Mouse (Mus musculus) forebrain, postnatal 0 days (tissue): ENCODE results near the gene Hoxa10. TPM values are rescaled to one million over a fixed set of nuclear protein-coding genes. Genes with fewer than 3 reads are reported as not detected.

ENCODE experiments used
- ATAC-seq: fragments of 200-750 bp; cut with Nextera tagmentation; 2 replicates; pipeline ENCODE4 v1.8.0; 2017; ENCODE audit warnings: mild to moderate bottlenecking, moderate library complexity
- DNase-seq: peaks from one replicate; pipeline ENCODE4 v3.0.0-alpha.2; 2015
- H3K27ac ChIP-seq: fragments of 300-500 bp; sonication (generic); 2 replicates; pipeline ENCODE4 v1.5.1; 2014; ENCODE audit warnings: low read depth, mild to moderate bottlenecking, antibody characterized with exemption, low read length, moderate library complexity, mixed read lengths
- H3K27me3 ChIP-seq: fragments of 300-500 bp; sonication (generic); 2 replicates; pipeline ENCODE4 v1.6.1; 2014; ENCODE audit warnings: mild to moderate bottlenecking, low read length, mixed read lengths; ENCODE audit not compliant: insufficient read depth
- H3K36me3 ChIP-seq: fragments of 300-500 bp; sonication (generic); 2 replicates; pipeline ENCODE4 v1.6.1; 2014; ENCODE audit warnings: mild to moderate bottlenecking, moderate library complexity; ENCODE audit not compliant: insufficient read depth
- H3K4me1 ChIP-seq: fragments of 300-500 bp; sonication (generic); 2 replicates; pipeline ENCODE4 v1.6.1; 2014; ENCODE audit warnings: antibody characterized with exemption; ENCODE audit not compliant: insufficient read depth
- H3K4me2 ChIP-seq: fragments of 300-500 bp; sonication (generic); 2 replicates; pipeline ENCODE4 v1.6.1; 2014; ENCODE audit warnings: low read depth, mild to moderate bottlenecking, moderate library complexity
- H3K4me3 ChIP-seq: fragments of 300-500 bp; sonication (generic); 2 replicates; pipeline ENCODE4 v1.5.1; 2014; ENCODE audit warnings: low read depth, low read length, mixed read lengths
- H3K9ac ChIP-seq: fragments of 300-500 bp; sonication (generic); 2 replicates; pipeline ENCODE4 v1.6.1; 2014; ENCODE audit warnings: mild to moderate bottlenecking
- H3K9me3 ChIP-seq: fragments of 300-500 bp; sonication (generic); 2 replicates; pipeline ENCODE4 v1.6.1; 2016; ENCODE audit warnings: low read length
- CTCF ChIP-seq: sonication (generic); IDR thresholded peaks from 2 replicates; pipeline ENCODE4 v1.5.1; 2016; ENCODE audit warnings: antibody characterized with exemption, control low read depth, low read depth
- WGBS: fragments of 180-500 bp; shearing (Covaris S2); extraction: QIAGEN DNeasy Blood & Tissue Kit; methylation state at CpG from one replicate; pipeline ENCODE4 v1.1.7; 2014; 5-methylcytosine and 5-hydroxymethylcytosine counted together
- polyA plus RNA-seq: library from polyadenylated mRNA; unstranded; fragments of >200 nt; fragmentation: Nextera tagmentation; extraction: Ambion mirVana; gene quantifications from 2 replicates; pipeline ENCODE4 v1.2.1, GENCODE M21; 2015
- total RNA-seq: library from RNA; depleted of rRNA; stranded (reverse); fragments of >200 nt; gene quantifications from 2 replicates; pipeline ENCODE4 v1.2.3, GENCODE M21; 2014

Hoxa10 gene
- total and polyA plus RNA-seq, 2 experiments from 2014 or later: not detected

GRCm38 (mm10) chr6:52237346-52238154 is 3.1 kb downstream of the Hoxa10 start:
- H3K4me1 ChIP-seq: no peaks in the 10 kb centered on the region
- ATAC-seq (no peak), DNase-seq (no peak)
- H3K4me3 ChIP-seq: no peak overlapping the region
- no peaks in the 10 kb centered on the region for H3K9me3 ChIP-seq
- H3K27me3 ChIP-seq: peaks cover 98% of the 10 kb centered on the region
- no peak overlapping the region for H3K4me2 ChIP-seq
- no peak overlapping the region for H3K27ac ChIP-seq
- H3K9ac ChIP-seq: no peak overlapping the region
- no peak for TF ChIP-seq CTCF
- WGBS: 8% methylated on average over 10 of the region's 10 CpGs
- no peaks in the 10 kb centered on the region for H3K36me3 ChIP-seq

GRCm38 (mm10) chr6:52236806-52237205 is 3.8 kb downstream of the Hoxa10 start:
- 7% methylated on average over 3 of the region's 3 CpGs for WGBS
- no peak overlapping the region for H3K9ac ChIP-seq

GRCm38 (mm10) chr6:52235866-52236265 is 4.8 kb downstream of the Hoxa10 start:
- Histone ChIP-seq H3K9me3 (no peaks in the 10 kb centered on the region), H3K9ac (no peak overlapping the region), H3K4me2 (no peak overlapping the region), H3K36me3 (no peaks in the 10 kb centered on the region), H3K4me1 (no peaks in the 10 kb centered on the region), H3K27ac (no peak overlapping the region), H3K4me3 (no peak overlapping the region), H3K27me3 (peaks cover 96% of the 10 kb centered on the region)
- ATAC-seq: no peak
- TF ChIP-seq CTCF: no peak
- WGBS: 14% methylated on average over 6 of the region's 6 CpGs
- DNase-seq: no peak

More at GRCm38 (mm10) chr6:52236806-52237205, 3.8 kb downstream of the Hoxa10 start:
- H3K27ac ChIP-seq: no peak overlapping the region
- DNase-seq (no peak), ATAC-seq (no peak)
- peaks cover 98% of the 10 kb centered on the region for H3K27me3 ChIP-seq
- H3K4me2 ChIP-seq: no peak overlapping the region
- no peak overlapping the region for H3K4me3 ChIP-seq
- no peaks in the 10 kb centered on the region for H3K4me1 ChIP-seq
- TF ChIP-seq CTCF: no peak
- H3K9me3 ChIP-seq: no peaks in the 10 kb centered on the region
- H3K36me3 ChIP-seq: no peaks in the 10 kb centered on the region

GRCm38 (mm10) chr6:52235267-52235666 is 5.4 kb downstream of the Hoxa10 start:
- TF ChIP-seq CTCF: no peak
- H3K27ac ChIP-seq: no peak overlapping the region
- DNase-seq (no peak), ATAC-seq (no peak)
- 29% methylated on average over 9 of the region's 9 CpGs for WGBS
- H3K4me3 ChIP-seq: no peak overlapping the region
- H3K27me3 ChIP-seq: peaks cover 96% of the 10 kb centered on the region
- H3K4me1 ChIP-seq: no peaks in the 10 kb centered on the region
- no peak overlapping the region for H3K9ac ChIP-seq
- H3K4me2 ChIP-seq: no peak overlapping the region
- no peaks in the 10 kb centered on the region for H3K9me3 ChIP-seq
- no peaks in the 10 kb centered on the region for H3K36me3 ChIP-seq

- H3K27ac ChIP-seq: no peak overlapping the region
- H3K36me3 ChIP-seq: no peaks in the 10 kb centered on the region
- peaks cover 96% of the 10 kb centered on the region for H3K27me3 ChIP-seq
- H3K9ac ChIP-seq: no peak overlapping the region
- TF ChIP-seq CTCF: no peak
- no peak overlapping the region for H3K4me3 ChIP-seq
- no peaks in the 10 kb centered on the region for H3K4me1 ChIP-seq
- no peaks in the 10 kb centered on the region for H3K9me3 ChIP-seq
- no peak for DNase-seq
- 2% methylated on average over 61 of the region's 68 CpGs for WGBS
- no peak overlapping the region for H3K4me2 ChIP-seq
- ATAC-seq: no peak
These were observed 6.1 kb downstream of the Hoxa10 start for GRCm38 (mm10) chr6:52234428-52235140.

- TF ChIP-seq CTCF: no peak
- H3K27ac ChIP-seq: no peak overlapping the region
- no peaks in the 10 kb centered on the region for H3K36me3 ChIP-seq
- 3% methylated on average over 69 of the region's 70 CpGs for WGBS
- no peak overlapping the region for H3K9ac ChIP-seq
- H3K9me3 ChIP-seq: no peaks in the 10 kb centered on the region
- peaks cover 96% of the 10 kb centered on the region for H3K27me3 ChIP-seq
- H3K4me2 ChIP-seq: no peak overlapping the region
- ATAC-seq: no peak
- no peak for DNase-seq
- H3K4me1 ChIP-seq: no peaks in the 10 kb centered on the region
- no peak overlapping the region for H3K4me3 ChIP-seq
These were observed 6.9 kb downstream of the Hoxa10 start for GRCm38 (mm10) chr6:52233546-52234427.
